Mouse (Mus musculus): ENCODE measurements around the gene Atp1b1. TPM values are rescaled to one million over a fixed set of nuclear protein-coding genes. Genes with fewer than 3 reads are reported as not detected.

Atp1b1 gene
- total RNA-seq, 2 experiments from 2014 or later: 1,579 to 1,741 TPM

DNA sequence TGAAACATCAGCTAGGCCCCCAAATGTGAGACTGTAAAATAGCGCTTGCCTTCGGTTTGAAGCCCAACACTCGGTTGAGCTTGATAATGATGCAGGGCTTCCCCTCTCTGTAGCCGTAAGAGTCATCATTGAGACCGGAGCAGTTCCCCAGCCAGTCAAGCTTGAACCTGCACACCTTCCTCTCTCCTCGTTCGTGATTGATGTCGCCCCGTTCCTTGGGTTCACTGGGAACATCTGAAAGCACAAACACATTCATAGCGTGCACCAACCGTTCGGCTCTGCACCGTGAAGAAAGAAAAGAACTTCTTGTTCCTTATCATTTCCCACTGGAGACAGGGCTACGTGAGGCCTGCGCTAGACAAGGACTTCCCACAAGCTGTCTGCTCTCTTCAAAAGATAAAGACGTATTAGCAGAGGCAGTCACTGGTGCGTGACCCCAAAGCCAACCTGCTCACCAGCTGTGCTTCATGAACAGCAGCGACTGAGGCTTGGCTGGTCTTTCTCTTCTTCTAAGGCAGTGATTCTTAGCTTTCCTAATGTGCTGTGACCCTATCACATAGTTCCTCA, 16.7 kb downstream of the Atp1b1 start:
- no peak for DNase-seq (ENCODE audit: low spot score in 2 of 2)

DNA sequence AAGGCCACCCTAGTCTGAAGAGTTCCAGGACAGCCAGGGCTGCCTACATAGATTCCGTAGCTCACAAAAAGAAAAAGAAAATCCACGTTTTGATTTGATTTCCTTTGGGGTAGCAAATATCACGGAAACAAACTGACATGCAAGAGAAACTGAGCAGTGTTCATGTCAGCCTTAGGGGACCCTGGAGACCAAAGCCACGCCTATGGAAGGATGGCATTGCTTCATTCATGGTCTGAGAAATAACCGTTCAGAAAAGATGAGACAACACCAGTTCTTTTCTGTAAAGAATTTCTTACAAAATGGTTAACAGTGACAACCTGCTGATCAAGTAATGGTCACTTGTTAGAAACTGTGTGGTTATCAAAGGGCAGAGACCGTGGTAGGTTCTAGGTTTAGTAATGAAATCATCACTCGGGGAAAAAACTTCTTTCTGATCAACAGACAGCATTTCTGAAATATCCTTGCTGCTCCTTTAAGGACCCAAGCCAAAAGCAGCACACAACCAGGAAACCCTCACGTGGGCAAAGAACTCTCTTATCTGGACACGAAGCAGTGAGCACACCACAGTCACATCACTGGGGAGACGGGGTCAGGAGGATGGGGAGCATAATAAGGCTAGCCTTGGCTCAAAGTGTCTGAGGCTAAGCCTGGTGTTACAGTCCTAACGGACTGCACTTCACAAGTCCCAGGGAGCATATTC, 17.3 kb downstream of the Atp1b1 start:
- DNase-seq (ENCODE audit: low spot score in 2 of 2): no peak

DNA sequence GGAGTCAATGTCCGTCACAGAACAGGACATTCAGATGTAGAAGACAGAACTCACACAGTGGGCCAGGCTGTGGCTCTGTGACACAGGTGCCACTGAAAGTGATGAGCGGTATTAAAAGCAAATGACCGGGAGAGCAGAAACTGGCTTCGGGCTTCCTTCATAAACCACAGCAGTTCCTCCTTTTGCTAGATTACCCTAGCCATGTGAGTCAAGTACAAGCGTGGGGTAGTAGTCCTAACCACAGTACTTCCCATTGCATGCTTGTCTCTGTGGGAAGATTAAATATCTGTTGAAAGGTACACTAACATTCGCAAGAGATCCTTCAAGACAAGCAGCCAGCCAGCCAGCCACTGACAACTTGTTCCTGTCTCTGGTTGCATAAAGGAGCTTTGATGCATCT, 17.9 kb downstream of the Atp1b1 start:
- DNase-seq (ENCODE audit: low spot score in 2 of 2): no peak

DNA sequence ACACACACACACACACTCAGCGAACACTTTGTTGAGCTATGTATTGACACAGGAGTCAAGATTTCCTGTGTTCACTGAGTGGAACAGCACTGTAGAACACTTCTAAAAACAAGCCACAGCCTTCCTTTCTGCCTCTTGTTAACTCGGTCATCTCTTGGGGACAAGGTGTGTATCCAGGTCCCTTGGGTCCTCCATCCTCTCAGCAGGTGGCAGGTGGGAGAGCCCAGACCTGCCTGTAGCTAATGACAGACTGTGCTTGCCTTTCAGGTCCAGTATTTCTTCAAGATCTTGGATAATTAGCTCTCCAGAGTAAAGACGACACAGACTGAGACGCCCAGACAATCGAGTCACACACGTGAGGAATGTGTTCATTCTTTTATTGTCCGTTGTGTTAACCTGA, 21.4 kb downstream of the Atp1b1 start:
- DNase-seq (ENCODE audit: low spot score in 2 of 2): peak in 1 of 2 experiments; percentile 16

DNA sequence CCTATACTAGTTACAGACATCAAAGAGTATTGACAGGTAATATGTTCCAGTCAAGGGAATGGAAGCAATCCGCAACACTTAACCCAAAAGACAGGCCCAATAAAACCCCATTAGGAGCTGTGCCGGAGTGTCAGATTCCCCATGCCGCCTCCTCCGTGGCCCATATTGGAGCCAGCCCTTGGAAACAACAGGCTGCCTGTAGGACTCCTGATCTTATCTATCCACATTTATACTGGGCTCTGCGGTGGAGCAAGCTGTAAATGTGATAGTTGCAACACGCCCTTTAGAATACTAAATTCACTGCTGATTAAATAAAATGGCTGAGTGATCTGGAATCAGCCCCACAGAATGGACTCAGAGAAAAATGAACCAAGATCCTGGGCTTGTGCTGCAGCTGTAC, 24.1 kb downstream of the Atp1b1 start:
- DNase-seq (ENCODE audit: low spot score in 2 of 2): peak in 1 of 2 experiments; percentile 4

DNA sequence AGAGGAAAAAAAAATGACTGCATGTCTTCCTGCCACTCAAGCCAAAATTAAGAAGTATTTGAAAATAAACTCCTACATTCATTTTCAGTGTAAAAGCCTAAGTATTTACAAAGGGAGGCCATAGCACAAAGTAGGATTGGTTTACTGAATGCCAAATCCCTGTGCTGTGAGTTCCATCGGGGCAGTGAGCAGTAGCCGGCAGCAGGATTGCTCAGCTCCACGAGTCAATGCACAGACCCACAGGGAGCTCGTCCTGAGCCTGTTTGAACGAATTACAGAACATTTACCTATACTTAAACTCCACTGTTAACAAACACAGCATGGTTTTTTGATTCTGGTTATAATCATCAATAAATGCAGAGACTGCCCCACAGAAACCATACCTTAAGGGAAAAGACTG, 25.5 kb downstream of the Atp1b1 start:
- DNase-seq (ENCODE audit: low spot score in 2 of 2): no peak

DNA sequence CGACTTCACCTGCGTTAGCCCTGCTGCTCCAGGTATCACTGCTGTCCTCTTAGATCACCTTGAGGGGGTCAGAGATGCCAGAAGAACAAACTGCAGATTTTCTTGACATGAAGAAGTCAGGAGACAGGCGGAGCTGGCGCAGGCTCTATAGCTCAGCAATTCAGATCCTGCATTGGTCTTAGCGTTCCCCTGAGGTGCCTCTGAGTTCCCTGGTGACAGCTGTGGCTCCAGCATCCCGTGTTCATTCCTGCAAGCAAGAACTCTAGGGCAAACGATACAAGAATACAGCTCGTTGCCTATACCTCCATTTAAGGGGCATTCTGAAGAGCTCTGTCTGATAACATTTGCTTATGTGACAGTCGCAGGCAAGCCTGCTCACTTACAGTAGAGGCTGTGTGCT, 29.5 kb downstream of the Atp1b1 start:
- DNase-seq (ENCODE audit: low spot score in 2 of 2): no peak

DNA sequence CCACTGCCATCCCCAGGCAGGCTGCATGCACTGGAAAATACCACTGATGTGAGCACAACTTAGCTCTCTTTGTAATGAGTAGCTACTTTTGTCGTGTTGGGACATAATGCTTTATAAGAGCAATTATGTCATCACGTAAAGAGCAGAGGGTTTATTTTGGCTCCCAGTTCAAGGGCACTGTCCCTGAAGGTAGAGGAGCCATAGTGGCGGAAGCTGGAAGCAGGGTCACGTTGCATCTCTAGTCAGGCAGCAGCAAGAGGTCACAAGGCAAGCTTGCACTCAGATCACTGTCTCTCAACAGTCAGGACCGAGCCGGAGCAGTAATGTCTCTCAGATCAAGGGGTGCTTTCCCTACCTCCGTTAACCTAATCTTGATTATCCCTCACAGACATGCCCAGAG, 30.4 kb downstream of the Atp1b1 start:
- no peak for DNase-seq (ENCODE audit: low spot score in 2 of 2)

DNA sequence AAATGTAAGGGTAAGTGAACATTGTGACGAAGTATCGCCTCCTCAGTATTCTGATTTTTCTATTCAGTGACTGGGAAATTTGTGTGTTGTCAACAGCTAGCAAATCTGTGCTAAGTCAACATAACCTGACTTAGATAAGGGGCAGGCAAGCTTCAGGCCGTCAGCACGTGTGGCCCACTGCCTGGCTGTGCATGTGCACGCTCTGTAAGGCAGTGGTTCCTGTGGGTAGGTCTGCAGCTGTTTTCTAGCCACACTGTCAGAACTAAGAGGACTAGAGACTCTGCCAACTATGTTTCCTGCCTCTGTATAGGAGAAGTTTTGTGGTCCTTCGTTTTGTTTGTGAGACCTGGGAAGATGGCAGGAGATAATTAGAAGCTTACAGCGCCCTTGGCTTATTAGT, 31.9 kb downstream of the Atp1b1 start:
- no peak for DNase-seq (ENCODE audit: low spot score in 2 of 2)

DNA sequence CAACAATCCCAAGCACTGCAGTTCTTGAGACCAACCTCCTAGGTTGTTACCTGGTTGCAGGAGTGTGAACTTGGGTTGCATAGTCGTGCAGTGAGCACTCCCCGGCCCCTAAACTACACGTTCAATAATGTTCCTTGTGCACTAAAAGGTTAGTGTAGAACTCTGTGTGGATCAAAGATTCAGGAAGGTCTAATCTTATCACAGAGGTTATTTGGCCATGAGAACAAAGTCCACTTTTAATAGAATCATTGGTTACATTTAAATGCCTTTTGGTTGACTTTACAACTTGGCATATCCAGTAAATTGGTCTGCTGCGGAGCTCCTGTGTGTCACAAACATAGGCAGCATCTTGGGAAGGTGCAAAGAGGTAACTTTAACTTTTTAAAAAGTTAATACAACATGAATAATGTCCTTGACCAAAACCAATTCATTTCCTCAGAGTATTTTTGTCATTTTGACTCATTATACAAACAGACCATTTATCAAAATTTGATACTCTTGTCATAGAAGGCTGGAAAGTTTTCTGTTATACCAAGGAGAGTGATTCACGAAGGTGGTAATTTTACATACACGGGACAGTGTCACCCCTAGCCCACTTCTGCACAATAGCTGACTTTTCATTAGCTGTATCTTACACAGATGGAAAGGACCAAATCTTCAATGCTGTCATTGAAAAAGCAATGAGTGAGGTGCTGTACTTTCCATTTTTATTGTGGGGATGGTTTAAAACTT, 37.4 kb downstream of the Atp1b1 start:
- DNase-seq (ENCODE audit: low spot score in 2 of 2): no peak

DNA sequence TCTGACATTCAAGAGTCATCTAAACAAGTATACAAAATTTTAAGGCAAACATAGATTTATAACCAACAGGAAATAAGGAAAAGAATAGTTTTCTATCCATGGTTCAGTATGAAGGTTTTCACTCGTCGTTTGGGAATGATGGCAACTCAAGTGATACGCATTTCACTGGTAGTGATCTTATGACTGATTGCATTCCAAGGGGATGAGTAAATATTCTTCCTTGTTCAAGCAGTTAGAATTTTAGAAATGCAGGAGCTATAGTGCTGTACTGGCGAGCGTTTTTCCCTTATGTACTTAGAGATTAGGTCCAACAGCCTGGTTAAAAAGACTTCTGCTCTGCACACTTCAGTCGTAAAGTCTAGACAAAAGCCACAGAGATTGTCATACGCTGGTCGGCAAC, 38.8 kb downstream of the Atp1b1 start:
- DNase-seq (ENCODE audit: low spot score in 2 of 2): no peak

DNA sequence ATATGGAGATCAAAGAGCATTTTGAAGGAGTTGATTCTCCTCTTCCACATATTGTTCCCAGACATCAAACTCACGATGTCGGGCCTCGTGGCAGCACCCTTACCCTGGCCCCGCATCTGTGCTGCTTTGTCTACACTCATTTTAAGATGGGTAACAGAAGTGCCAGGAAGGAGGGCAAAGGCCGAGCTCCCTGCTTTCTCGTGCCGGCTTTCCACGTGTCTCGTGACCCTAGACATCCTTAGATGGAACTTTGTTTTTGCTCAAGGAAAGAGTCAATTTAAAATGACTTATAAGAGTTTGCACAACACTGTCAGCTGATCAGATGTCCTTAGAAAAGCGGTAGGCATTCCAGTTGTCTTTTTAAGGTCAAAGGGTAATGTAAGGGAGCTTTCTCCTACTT, 39.8 kb downstream of the Atp1b1 start:
- DNase-seq (ENCODE audit: low spot score in 2 of 2): no peak

DNA sequence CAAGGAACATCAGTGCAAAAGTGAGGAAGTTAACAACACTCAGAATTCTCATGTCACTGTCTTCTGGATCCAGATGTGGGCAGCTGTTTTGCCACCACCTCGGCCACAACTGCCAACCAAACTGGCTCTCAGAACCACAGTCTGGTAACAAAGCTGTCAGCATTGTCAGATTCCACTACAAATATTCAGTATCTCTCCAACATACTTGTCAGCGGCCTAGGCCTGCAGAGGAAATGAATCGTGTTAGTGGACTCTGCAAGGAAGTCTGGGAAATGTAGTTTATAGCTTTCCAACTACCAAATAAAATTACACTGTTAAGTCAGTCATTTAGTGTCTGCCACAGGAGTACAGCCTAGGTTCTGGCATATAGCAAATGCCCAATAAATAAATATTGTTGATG, 40.6 kb downstream of the Atp1b1 start:
- no peak for DNase-seq (ENCODE audit: low spot score in 2 of 2)

DNA sequence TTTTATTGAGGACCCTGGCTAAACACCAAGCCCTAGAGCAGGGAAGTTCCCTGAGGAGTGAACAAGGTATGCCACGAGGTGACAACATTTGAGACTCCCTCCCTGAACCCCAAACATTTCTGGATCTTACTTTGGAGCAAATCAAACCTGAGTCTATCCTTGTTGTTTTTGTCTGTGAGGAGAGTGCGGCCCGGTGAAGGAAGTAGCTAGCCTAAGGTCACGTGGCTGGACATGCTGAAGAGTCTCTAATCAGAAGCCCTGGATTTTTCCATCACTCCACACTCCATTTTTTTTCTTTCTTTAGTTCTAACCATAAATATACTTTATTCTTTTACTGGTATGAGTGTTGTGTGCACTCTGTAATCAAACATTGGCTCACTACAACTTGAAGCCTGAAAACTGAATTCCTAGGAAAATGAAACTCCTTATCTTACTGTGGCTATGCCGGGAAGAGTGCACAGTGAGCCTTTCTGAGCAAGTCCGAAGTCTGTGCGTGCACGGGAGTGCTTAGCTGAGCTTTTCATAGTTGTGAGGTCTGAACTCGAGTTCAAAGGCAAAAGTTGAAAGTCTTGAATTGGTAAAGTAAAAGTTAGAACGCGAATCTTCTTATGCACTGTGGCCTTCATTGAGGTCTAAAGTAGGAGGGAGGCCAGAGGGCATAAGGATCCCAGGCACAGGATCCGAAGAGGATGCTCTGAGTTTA, 41.3 kb downstream of the Atp1b1 start:
- DNase-seq (ENCODE audit: low spot score in 2 of 2): no peak

DNA sequence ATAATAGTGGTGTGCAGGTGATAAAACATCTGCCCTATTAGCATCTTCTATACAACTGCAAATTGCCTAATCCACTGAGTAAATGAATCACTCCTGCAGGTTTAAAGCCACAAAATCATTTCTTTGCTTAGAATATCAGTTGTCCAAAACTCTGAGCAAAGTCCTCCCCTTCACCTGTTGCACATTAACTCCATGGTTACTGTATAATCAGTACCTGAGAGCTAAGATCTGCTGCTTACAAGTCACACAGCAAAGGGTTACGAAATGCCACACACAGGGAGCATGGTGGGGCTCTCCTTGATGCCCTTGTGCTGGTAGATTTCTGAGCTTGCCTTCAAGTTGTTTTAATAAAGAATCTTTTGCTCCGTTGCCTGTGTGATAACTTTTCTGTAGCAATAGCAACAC, 42.8 kb downstream of the Atp1b1 start:
- DNase-seq (ENCODE audit: low spot score in 2 of 2): no peak

DNA sequence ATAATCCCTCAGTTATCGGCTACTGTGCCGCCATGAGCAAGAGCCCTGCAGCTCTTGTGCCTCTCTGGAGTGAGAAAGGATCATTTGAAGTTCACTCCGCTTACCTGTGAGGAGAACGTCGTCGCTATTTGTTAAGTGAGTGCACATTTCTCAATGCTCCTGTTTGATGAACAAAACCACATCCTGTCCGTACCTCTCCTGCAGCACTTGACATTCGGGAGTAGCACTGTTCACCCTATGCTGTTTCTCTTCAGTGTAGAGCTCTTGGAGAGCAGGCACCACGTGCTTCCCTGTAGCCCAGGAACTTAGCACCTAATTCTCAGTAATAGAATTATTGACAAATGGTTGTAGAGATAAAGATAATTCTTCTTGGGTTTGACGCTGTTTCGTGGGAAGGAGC, 44.5 kb downstream of the Atp1b1 start:
- DNase-seq (ENCODE audit: low spot score in 2 of 2): no peak

DNA sequence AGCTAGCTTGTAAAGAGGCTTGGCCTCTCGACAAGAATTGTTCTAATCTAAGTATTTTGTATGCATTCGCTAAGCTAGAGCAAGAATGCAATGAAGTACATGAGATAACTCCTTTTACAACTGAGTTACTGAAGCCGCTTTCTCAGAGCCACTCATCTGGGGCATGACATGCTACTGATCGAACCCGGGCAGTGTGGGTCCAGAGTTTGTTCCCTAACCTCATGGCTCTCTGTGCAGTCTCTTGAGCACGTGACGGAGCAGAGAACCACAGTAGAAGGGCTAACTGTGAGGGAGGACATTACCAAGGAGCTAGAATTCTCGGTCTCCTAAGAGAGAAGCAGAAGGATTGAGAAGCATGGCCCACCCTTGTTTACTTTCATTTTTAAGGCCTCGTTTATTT, 45.2 kb downstream of the Atp1b1 start:
- DNase-seq (ENCODE audit: low spot score in 2 of 2): no peak

DNA sequence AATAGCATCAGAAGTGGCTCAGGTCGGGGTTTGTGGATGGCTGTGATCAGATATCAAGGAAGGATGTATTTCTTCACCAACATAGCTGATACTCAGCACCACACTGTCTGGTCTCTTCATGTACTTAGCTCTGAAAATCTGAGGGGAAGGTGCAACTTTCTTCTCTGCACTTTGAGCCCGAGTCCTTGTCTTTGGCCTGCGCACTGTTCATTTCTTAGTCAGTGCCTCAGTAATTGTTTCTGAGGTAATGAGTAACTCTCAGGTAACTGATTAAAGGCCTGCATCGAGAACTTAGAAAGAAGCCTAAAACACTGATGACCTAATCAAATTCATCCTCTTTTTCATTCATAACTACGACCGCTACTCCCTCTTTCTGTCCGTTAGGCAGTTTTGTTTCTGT, 46.8 kb downstream of the Atp1b1 start:
- no peak for DNase-seq (ENCODE audit: low spot score in 2 of 2)

DNA sequence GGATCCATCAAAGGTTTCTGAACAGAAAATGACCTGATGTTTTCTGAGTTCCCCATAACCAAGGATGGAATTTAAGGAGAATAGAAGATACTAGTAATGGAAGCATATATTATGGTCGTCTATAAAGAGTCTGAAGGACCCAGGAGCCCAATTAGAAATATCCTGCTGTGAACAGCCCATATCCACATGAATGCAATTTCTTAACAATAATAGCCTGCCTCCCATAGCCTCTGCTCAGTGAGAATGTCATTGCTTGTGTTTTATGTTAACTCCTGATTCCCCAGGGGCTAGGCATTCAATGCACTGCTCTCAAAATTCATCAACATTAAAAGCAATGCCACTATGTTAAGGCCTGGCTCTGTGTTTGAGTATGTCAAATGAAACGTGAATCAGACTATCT, 49.5 kb downstream of the Atp1b1 start:
- no peak for DNase-seq (ENCODE audit: low spot score in 2 of 2)

DNA sequence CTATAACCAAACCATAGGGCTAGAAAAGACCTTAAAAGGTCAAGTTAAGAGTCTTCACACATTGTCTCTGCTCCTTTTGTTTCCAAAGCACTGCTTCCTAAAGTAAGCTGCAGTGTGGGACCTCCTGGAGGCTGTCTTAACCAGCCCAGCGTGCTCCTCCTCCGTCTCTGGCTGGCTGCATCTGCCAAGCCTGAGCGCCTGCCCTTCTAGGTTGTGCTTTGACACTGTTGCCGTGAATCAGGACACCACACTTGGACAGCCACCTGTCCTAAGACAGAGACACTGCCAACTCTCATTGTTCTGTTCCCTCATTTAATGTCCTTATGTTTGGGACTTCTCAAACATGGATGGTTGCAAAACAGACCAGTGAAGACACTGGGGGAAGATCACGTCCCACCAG, 51.6 kb downstream of the Atp1b1 start:
- DNase-seq (ENCODE audit: low spot score in 2 of 2): no peak

DNA sequence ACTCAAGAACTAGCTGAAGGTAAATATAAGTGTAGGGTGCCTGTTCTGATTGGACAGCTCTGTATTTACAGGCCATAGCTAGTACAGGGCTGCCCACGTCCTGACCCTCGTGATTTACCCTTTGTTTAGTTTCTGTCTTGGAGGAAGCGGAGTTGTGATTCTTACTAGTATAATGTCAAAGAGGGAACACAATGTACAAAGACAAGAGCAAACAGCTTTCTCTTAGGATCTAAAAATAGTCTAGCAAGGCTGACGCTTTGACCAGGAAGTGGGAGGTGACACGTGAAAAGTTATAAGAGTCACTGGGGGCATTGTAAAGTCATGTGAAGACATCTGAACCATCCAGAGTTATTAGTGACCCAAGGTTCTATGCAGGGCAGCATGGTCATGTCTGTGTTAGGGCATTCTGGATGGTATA, 52.8 kb downstream of the Atp1b1 start:
- DNase-seq (ENCODE audit: low spot score in 2 of 2): no peak

DNA sequence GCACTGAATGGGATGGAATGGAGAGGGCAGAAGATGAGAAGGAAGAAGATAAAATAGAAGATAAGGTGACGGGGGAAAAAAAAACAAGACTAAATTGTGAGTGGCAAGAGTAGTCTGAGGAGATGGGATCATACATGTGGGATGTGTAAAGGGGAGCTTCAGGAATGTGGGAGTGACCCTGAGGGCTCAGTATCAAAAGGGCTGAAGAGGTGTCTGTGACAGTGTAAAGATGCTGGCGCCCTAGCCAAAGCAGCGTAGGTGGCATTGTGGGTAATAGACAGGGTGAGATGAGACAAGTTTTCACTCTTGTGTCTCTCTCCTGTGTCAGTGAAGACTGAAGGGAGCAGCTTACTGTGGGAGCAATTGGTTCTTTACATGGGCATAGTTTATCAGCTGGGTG, 58.6 kb downstream of the Atp1b1 start:
- no peak for DNase-seq (ENCODE audit: low spot score in 2 of 2)

Measured in left cerebral cortex, adult 18-20 months (tissue).